Mouse (Mus musculus) hindbrain, embryonic 13.5 days (tissue): ENCODE results near the gene 9930022D16Rik. TPM values are rescaled to one million over a fixed set of nuclear protein-coding genes. Genes with fewer than 3 reads are reported as not detected.

Source experiments
- ATAC-seq: fragments of 200-750 bp; cut with Nextera tagmentation; 2 replicates; pipeline ENCODE4 v1.8.0; 2017; ENCODE audit warnings: moderate TSS enrichment; ENCODE audit not compliant: low FRiP score
- H3K27ac ChIP-seq: fragments of 300-500 bp; sonication (generic); 2 replicates; pipeline ENCODE4 v1.5.1; 2015; ENCODE audit warnings: inconsistent platforms, mild to moderate bottlenecking, moderate library complexity
- H3K27me3 ChIP-seq: fragments of 300-500 bp; sonication (generic); 2 replicates; pipeline ENCODE4 v1.6.1; 2015; ENCODE audit warnings: mild to moderate bottlenecking, inconsistent platforms
- H3K36me3 ChIP-seq: fragments of 300-500 bp; sonication (generic); 2 replicates; pipeline ENCODE4 v1.6.1; 2015; ENCODE audit warnings: mild to moderate bottlenecking, inconsistent platforms
- H3K4me1 ChIP-seq: fragments of 300-500 bp; sonication (generic); replicated peaks from 2 replicates; pipeline ENCODE4 v1.6.1; 2015; ENCODE audit warnings: inconsistent platforms
- H3K4me2 ChIP-seq: fragments of 300-500 bp; sonication (generic); 2 replicates; pipeline ENCODE4 v1.6.1; 2015; ENCODE audit warnings: inconsistent platforms, mild to moderate bottlenecking, moderate library complexity
- H3K4me3 ChIP-seq: fragments of 300-500 bp; sonication (generic); 2 replicates; pipeline ENCODE4 v1.5.1; 2015; ENCODE audit warnings: mild to moderate bottlenecking, inconsistent platforms
- H3K9ac ChIP-seq: fragments of 300-500 bp; sonication (generic); 2 replicates; pipeline ENCODE4 v1.6.1; 2015; ENCODE audit warnings: mild to moderate bottlenecking, inconsistent platforms
- H3K9me3 ChIP-seq: fragments of 300-500 bp; sonication (generic); 2 replicates; pipeline ENCODE4 v1.6.1; 2016; ENCODE audit warnings: inconsistent platforms
- WGBS: fragments of 180-500 bp; shearing (Covaris S2); methylation state at CpG from one replicate; pipeline ENCODE4 v1.1.7; 2015; 5-methylcytosine and 5-hydroxymethylcytosine counted together
- polyA plus RNA-seq: library from polyadenylated mRNA; unstranded; fragments of >200 nt; fragmentation: Nextera tagmentation; extraction: Ambion mirVana; gene quantifications from 2 replicates; pipeline ENCODE4 v1.2.1, GENCODE M21; 2015

9930022D16Rik gene
- polyA plus RNA-seq, 1 experiment from 2014 or later, result not detected

GRCm38 (mm10) chr11:109440641-109441040 lies 26.9 kb downstream of the 9930022D16Rik start:
- no peak overlapping the region for H3K27ac ChIP-seq
- peaks cover 28% of the 10 kb centered on the region for H3K36me3 ChIP-seq
- peaks cover 13% of the 10 kb centered on the region for H3K4me1 ChIP-seq
- peak overlapping the region; percentile 44 for H3K4me3 ChIP-seq
- 67% methylated on average over 4 of the region's 4 CpGs for WGBS
- H3K4me2 ChIP-seq, result peak overlapping the region; percentile 70
- no peak for ATAC-seq
- no peaks in the 10 kb centered on the region for H3K9me3 ChIP-seq
- no peak overlapping the region for H3K9ac ChIP-seq
- H3K27me3 ChIP-seq, result peaks cover 16% of the 10 kb centered on the region

- H3K4me3 ChIP-seq, result no peak overlapping the region
- 57% methylated on average over 3 of the region's 3 CpGs for WGBS
- H3K4me1 ChIP-seq, result peaks cover 13% of the 10 kb centered on the region
- H3K9ac ChIP-seq, result no peak overlapping the region
- no peak overlapping the region for H3K27ac ChIP-seq
- ATAC-seq, result no peak
- no peak overlapping the region for H3K4me2 ChIP-seq
- peaks cover 24% of the 10 kb centered on the region for H3K36me3 ChIP-seq
- peaks cover 16% of the 10 kb centered on the region for H3K27me3 ChIP-seq
- H3K9me3 ChIP-seq, result no peaks in the 10 kb centered on the region
These were observed 27.4 kb downstream of the 9930022D16Rik start for GRCm38 (mm10) chr11:109441119-109441518.

DNA sequence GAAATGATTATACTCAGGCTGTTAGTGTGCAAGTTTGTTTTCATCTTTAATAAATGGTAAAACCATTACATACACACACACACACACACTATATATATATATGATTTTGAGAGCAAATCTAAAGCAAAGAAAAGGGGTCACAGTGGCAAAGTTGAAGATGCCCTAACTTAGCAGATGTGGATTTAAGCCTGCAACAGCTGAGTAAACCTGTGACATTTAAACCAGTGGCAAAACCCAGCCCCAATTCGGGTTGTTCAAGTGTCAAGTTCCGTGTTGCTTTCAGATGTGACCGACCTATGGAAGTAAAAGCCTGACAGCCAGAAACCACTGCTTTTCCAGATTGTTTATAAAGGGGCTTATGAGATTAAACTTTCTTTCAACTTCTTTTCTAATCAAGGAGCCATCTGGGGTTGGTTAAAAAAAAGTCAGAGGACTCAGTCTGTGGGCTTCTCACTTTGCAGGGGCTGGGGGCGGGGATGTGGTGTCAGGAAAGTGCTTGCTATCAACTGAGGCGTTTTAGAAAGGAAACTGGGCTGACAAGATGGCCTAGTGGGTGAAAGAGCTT lies 28.5 kb downstream of the 9930022D16Rik start:
- Histone ChIP-seq H3K36me3 (peaks cover 13% of the 10 kb centered on the region), H3K4me2 (no peak overlapping the region), H3K27ac (no peak overlapping the region), H3K4me3 (no peak overlapping the region), H3K9me3 (no peaks in the 10 kb centered on the region), H3K4me1 (peaks cover 13% of the 10 kb centered on the region), H3K27me3 (peaks cover 16% of the 10 kb centered on the region), H3K9ac (no peak overlapping the region)
- 61% methylated on average over 5 of the region's 5 CpGs for WGBS
- no peak for ATAC-seq

- H3K9me3 ChIP-seq, result no peaks in the 10 kb centered on the region
- no peak for ATAC-seq
- WGBS, result 91% methylated on average over 8 of the region's 8 CpGs
These were observed 29.9 kb downstream of the 9930022D16Rik start for GRCm38 (mm10) chr11:109443468-109444263.

DNA sequence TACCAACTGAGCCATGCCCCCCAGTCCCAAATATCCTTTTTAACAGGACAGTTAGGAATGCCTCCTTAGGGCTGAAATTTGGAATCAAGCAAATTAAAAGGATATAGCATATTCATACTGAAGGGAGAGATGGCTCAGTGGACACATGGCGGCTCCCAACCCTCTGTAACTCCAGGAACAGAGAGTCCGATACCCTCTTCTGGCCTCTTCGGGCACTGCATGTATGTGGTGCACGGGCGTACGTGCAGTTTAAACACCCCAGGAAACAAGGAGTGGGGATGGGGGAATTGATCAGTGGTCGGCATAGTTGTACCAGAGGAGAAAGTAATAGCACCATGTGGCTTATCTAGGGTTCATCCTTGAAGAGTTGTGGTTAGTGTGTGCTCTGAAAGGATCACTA lies 30.9 kb downstream of the 9930022D16Rik start:
- no peak overlapping the region for H3K4me2 ChIP-seq
- no peak overlapping the region for H3K9ac ChIP-seq
- no peaks in the 10 kb centered on the region for H3K9me3 ChIP-seq
- no peak for ATAC-seq
- peaks cover 10% of the 10 kb centered on the region for H3K4me1 ChIP-seq
- WGBS, result 48% methylated on average over 7 of the region's 7 CpGs
- H3K27me3 ChIP-seq, result peaks cover 13% of the 10 kb centered on the region
- no peaks in the 10 kb centered on the region for H3K36me3 ChIP-seq
- no peak overlapping the region for H3K4me3 ChIP-seq
- H3K27ac ChIP-seq, result no peak overlapping the region

More at GRCm38 (mm10) chr11:109443468-109444263, 29.9 kb downstream of the 9930022D16Rik start:
- Histone ChIP-seq H3K4me2 (no peak overlapping the region), H3K27me3 (peaks cover 13% of the 10 kb centered on the region), H3K9ac (no peak overlapping the region), H3K4me3 (no peak overlapping the region), H3K36me3 (no peaks in the 10 kb centered on the region), H3K27ac (no peak overlapping the region), H3K4me1 (peaks cover 13% of the 10 kb centered on the region)

DNA sequence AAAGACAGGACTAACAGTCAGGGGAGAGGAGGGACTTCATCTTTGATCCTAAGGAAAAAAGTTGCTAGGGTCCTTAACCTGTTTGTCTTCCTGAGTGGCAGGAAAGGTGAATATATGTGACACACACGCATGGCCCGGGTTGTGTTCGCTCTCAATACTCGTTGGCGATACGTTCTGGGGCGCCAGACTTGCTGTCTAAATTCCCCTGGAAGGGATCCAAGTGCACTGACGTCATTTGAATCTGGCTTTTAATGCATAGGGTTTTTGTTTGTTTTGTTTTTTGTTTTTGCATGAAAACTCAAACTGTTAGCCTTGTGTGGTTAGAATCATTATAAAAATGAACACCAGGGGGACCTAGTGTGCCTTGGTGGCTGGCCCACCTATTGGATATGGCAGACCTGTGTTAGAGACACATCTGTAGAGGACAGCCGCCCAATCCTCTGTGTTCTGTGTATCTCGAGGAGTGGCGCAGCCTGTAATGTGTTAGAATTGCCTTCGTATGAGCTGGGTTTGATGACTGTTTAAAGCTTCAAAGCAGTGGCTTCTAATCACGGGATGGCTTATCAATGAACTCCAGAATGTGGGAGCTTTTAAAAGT lies 31.8 kb downstream of the 9930022D16Rik start:
- H3K27ac ChIP-seq, result no peak overlapping the region
- no peak overlapping the region for H3K4me2 ChIP-seq
- H3K36me3 ChIP-seq, result no peaks in the 10 kb centered on the region
- peaks cover under 1% of the 10 kb centered on the region; the same call in 1 of the 2 replicates for H3K4me1 ChIP-seq
- H3K4me3 ChIP-seq, result no peak overlapping the region
- 55% methylated on average over 13 of the region's 13 CpGs for WGBS
- no peak overlapping the region for H3K9ac ChIP-seq
- no peaks in the 10 kb centered on the region for H3K9me3 ChIP-seq
- no peak for ATAC-seq
- peaks cover 7% of the 10 kb centered on the region for H3K27me3 ChIP-seq

DNA sequence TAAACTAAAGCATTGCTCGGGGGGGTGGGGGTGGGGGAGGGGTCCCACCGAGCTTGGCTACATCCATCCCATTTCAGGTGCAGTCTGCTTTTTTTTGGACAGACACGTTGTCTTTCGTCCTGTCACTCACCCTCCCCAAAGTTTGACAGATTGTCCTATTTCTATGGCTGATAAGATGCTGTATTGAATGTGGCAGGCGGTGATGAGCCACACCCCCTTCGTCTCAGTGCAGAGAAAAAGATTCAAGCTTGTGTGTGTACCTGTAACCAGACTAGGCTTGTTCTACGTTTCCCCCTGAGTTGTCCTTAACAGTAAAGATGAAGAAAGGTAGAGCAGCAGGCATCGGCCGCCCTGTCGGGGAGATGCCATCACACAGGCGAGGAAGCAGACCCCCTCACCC lies 37.5 kb downstream of the 9930022D16Rik start:
- H3K4me2 ChIP-seq, result no peak overlapping the region
- ATAC-seq, result no peak
- H3K4me3 ChIP-seq, result no peak overlapping the region
- H3K9ac ChIP-seq, result no peak overlapping the region
- H3K9me3 ChIP-seq, result no peaks in the 10 kb centered on the region
- peaks cover 10% of the 10 kb centered on the region for H3K36me3 ChIP-seq
- no peak overlapping the region for H3K27ac ChIP-seq
- no peaks in the 10 kb centered on the region for H3K27me3 ChIP-seq
- no peaks in the 10 kb centered on the region for H3K4me1 ChIP-seq
- 87% methylated on average over 11 of the region's 11 CpGs for WGBS

GRCm38 (mm10) chr11:109456261-109456660 lies 42.5 kb downstream of the 9930022D16Rik start:
- H3K4me3 ChIP-seq, result no peak overlapping the region
- ATAC-seq, result no peak

GRCm38 (mm10) chr11:109458165-109458564 lies 44.4 kb downstream of the 9930022D16Rik start:
- Histone ChIP-seq H3K4me3 (no peak overlapping the region), H3K36me3 (peaks cover 15% of the 10 kb centered on the region), H3K9me3 (no peaks in the 10 kb centered on the region), H3K4me2 (no peak overlapping the region), H3K27me3 (no peaks in the 10 kb centered on the region), H3K4me1 (no peaks in the 10 kb centered on the region), H3K27ac (no peak overlapping the region), H3K9ac (no peak overlapping the region)
- no peak for ATAC-seq
- 95% methylated on average over 11 of the region's 11 CpGs for WGBS

More at GRCm38 (mm10) chr11:109456261-109456660, 42.5 kb downstream of the 9930022D16Rik start:
- Histone ChIP-seq H3K4me2 (no peak overlapping the region), H3K27me3 (no peaks in the 10 kb centered on the region), H3K4me1 (no peaks in the 10 kb centered on the region), H3K9me3 (no peaks in the 10 kb centered on the region), H3K9ac (no peak overlapping the region), H3K27ac (no peak overlapping the region), H3K36me3 (peaks cover 12% of the 10 kb centered on the region)
- 91% methylated on average over 5 of the region's 5 CpGs for WGBS

GRCm38 (mm10) chr11:109460586-109460985 lies 46.9 kb downstream of the 9930022D16Rik start:
- no peak for ATAC-seq
- no peak overlapping the region for H3K4me2 ChIP-seq

GRCm38 (mm10) chr11:109465068-109465467 lies 51.4 kb downstream of the 9930022D16Rik start:
- Histone ChIP-seq H3K27me3 (no peaks in the 10 kb centered on the region), H3K9me3 (no peaks in the 10 kb centered on the region), H3K9ac (no peak overlapping the region), H3K4me3 (no peak overlapping the region), H3K4me2 (no peak overlapping the region), H3K27ac (no peak overlapping the region), H3K4me1 (no peaks in the 10 kb centered on the region), H3K36me3 (peaks cover 7% of the 10 kb centered on the region)
- WGBS, result 93% methylated on average over 4 of the region's 4 CpGs
- no peak for ATAC-seq

More at GRCm38 (mm10) chr11:109460586-109460985, 46.9 kb downstream of the 9930022D16Rik start:
- Histone ChIP-seq H3K9ac (no peak overlapping the region), H3K27me3 (no peaks in the 10 kb centered on the region), H3K36me3 (peaks cover 9% of the 10 kb centered on the region), H3K27ac (no peak overlapping the region), H3K4me3 (no peak overlapping the region), H3K9me3 (no peaks in the 10 kb centered on the region), H3K4me1 (no peaks in the 10 kb centered on the region)
- WGBS, result 77% methylated on average over 5 of the region's 5 CpGs

DNA sequence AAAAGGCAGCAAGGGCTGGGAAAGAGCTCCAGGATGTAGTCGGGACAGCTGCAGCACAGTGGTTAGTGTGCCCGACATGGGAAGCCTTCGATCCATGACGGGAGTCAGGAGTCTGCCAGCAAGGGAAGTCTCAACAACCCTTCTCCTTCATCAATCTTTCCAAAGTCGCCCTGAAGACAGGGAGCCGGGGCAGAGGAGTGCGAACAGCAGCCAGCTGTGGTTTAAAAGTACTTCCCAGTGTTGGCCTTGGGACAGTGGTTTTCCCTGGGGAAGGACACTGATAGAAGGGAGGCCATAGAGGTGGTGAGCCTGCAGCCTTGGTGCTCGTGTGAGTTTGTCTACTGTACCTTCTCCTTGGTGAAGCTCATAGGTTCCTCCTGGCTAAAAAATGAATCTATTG lies 53.3 kb downstream of the 9930022D16Rik start:
- Histone ChIP-seq H3K27ac (no peak overlapping the region), H3K4me1 (peaks cover 13% of the 10 kb centered on the region), H3K36me3 (peaks cover 7% of the 10 kb centered on the region), H3K9me3 (no peaks in the 10 kb centered on the region), H3K4me3 (no peak overlapping the region), H3K27me3 (peaks cover 16% of the 10 kb centered on the region; the same call in 1 of the 2 replicates), H3K4me2 (no peak overlapping the region), H3K9ac (no peak overlapping the region)
- ATAC-seq, result no peak
- 89% methylated on average over 8 of the region's 8 CpGs for WGBS
